Mouse (Mus musculus): Measurements from ENCODE around the gene Mov10l1.

Gene Mov10l1

DNA sequence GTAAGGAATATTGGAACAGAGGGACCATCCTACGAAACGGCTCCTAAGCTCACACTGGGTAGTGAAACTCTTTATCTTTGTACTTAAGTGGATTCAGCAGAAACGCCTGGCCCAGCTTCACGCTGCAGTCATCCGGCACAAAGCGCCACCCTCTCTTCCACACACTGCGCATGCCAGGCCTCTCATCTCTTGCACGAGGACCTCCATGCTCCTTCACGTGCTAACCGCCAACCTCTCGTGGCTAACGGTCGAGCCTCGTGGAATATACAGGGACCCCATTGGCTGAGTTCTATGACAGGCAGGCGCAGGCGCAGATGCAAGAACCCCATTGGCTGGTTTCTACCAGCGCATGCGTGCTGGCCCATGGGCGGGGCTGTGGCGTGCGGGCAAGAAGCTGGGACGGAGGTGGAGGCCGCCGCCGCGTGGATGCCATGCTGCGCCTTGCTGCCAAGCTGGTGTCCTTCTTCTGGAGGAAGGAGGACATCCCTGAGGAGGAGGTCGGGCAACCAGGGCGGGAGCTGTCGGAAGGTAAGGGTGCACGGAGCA is at the start of gene Mov10l1:
Gene Mov10l1, plus strand, starts transcription at position 376 of the 546 bp plus-strand sequence.
- in situ Hi-C loops (cut with MboI; ENCODE audit: low sequenced_read_pairs) = no loop called here

DNA sequence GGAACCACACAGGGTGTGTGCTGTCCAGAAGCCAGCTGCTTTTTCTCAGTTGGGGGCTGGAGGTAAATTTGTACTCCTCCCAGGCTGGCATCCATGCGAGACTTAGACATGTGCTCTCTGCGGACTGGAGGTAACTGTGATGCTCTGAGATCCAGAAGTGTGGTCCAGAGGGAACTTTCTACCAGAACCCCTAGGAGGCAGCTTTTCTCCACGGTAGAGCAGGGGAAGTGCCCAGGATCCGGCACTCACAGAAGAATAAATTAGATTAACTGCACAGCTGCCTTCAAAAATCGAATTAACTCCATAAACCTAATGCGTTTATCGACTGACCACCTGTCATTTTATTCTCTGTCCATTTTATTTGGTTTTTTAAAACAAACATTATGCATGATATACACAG is 48.6 kb upstream of the Mov10l1 start:
- in situ Hi-C loops (cut with MboI; ENCODE audit: low sequenced_read_pairs) = no loop called here

DNA sequence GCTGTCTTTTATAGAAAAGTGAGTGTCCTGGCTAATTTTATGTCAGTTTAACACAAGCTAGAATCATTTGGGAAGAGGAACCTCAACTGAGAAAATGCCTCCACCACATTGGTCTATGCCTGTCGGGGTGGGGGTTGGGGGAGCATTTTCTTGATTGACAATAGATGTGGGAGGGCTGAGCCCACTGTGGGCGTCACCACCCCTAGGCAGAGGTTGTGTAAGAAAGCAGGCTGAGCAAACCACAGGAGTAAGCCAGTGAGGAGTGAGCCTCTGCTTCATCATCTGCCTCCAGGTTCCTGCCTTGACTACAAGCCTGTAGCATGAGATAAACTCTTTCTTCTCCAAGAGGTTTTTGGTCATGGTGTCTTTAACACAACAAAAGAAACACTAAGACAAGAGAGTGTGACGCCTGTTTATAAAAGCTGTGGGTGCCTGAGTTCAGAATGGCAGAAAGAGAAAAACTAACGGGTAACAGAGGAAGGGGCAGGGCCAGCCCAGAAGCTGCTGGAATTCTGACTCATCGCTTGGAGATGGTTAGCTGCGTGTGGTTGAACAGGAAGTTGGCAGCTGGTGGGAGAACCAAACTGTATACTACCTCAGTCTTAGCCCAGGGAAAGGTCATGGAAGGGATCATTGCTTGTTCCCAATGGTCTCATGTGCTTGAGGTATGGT is 46.0 kb upstream of the Mov10l1 start:
- in situ Hi-C loops (cut with MboI; ENCODE audit: low sequenced_read_pairs) = no loop called here

DNA sequence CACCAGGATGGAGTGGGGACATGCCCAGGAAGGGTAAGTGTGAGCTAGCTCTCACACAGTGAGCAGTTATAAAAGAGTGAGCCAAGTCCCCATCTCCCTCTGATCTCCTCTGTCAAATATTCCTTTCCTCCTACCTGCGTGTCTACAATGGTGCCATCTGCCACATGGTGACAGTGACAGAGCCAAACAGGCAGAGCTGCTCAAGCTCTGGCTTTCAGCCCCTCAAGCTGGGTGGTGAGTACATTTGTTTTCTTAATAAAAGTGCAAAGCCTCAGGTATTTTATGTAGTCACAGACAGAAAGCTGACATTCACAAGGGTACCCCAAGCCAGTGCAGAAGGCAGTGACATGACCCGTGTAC is 45.4 kb upstream of the Mov10l1 start:
- in situ Hi-C loops (cut with MboI; ENCODE audit: low sequenced_read_pairs) = no loop called here

DNA sequence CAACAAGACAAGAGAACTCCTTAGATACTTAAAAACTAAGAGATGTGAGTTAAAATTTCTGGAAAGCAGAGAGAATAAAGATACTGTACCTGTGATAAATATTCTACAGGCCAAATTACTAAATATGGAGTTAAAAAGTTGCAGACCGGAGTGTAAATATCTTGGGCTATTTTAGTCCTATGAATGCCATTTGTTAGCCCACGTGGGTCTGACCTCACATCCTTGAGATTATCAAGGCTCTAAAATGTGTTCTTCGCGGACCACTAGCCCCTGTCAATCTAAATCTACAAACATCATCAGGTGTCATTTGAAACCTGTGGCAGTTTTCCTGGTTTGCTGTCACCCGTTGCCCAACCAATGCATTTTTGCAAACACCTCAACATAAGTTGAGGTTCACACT is 39.9 kb upstream of the Mov10l1 start:
- in situ Hi-C loops (cut with MboI; ENCODE audit: low sequenced_read_pairs) = no loop called here

DNA sequence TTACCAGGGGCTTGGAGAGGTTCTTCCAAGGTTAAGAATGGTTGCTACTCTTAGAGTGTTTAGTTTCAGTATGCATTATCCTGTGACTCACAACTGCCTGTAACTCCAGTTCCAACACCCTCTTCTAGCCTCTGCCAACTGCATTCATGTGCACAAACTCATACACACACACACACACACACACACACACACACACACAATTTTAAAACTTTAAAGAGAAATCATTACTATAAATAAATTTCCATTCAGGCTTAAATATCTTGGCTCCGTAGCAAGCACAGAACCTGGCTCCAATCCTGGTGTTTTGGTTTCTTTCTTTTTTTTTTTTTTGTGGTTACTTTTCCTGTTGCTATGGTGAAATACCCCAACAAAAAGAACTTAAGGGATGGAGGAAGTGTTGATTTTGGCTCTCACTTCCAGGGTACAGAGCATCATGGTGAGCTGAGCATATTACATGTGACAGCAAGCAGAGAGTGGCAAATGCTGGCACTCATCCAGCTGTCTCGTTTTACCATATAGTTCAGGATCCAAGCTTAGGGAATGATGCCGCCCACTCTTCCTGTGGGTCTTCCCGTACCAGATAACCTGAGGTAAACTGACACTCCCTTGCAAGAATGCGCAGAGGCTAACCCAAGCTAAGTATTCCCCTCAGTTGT is 38.7 kb upstream of the Mov10l1 start:
- in situ Hi-C loops (cut with MboI; ENCODE audit: low sequenced_read_pairs) = no loop called here

DNA sequence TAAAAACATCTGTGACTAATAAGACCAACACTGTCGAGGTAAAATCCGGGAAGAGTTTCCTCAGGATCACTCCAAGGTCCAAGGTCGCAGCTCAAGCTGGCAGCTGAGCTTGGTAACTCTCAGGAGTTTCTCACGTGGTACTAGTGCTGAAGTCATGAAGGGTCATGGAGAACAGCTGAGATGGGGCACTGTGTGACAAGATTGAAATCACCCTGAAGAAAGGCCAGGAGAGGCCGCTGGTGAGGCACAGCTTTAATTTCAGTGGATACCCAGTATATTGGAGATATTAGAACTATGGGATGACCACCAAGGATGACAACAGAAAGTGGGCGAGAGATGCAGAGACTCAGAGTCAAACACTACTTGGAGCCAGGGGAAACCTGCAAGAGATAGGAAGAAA is 35.9 kb upstream of the Mov10l1 start:
- in situ Hi-C loops (cut with MboI; ENCODE audit: low sequenced_read_pairs) = no loop called here

DNA sequence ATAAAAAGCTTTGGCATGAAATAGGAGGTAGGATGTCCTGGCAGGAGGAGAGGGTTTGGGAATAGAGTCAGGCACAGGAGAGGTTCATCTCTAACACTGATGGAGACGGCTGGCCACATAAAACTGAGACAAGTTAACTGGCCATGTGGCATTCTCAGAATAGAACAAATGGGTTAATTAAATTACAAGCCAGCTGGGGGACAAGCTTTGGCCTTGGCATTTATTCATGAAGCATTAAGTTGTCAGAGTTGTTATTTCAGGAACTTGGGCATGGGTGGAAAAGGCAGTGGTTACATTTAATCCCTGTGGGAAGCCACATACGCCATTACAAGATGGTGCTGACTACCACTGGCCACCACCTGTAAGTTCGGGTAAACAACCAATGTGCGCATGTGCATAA is 31.5 kb upstream of the Mov10l1 start:
- in situ Hi-C loops (cut with MboI; ENCODE audit: low sequenced_read_pairs) = no loop called here

DNA sequence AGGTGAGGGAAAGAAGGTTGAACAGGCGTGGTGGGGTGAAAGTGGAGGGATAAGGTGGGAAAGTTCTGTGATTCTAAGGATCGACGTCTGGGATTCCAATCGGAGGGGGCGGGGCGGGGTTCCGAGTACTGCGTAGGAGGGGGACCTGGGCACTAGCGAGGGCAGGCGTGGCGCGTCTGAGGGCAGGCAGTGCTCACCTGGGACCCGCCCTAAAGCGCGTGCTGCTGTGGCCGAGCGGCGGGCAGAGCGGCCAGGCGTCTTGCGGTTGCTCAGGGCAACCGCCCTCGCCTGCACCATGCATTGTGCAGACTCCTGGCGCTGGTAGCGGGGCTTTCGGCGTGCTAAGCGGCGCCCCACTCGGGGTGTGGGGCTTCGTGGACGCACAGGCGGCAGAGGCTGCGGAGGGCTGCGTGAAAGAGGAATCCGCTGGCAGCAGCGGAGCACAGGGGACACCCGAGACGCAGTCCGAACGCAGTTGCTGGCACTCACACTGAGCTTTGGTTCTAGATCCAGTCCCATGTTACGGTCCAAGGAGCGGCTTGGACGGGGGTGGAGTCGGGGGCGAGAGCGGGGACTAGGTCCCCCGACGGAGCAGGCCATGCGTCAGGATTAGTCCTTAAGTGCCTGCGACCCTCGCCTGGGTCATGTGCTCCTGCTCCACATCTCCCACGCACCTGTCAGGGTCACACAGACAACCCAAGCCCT is 28.2 kb upstream of the Mov10l1 start, which contains the start of gene Ttll8:
Gene Ttll8, minus strand, starts transcription at position 51 of the 705 bp plus-strand sequence.
- in situ Hi-C loops (cut with MboI; ENCODE audit: low sequenced_read_pairs) = no loop called here

DNA sequence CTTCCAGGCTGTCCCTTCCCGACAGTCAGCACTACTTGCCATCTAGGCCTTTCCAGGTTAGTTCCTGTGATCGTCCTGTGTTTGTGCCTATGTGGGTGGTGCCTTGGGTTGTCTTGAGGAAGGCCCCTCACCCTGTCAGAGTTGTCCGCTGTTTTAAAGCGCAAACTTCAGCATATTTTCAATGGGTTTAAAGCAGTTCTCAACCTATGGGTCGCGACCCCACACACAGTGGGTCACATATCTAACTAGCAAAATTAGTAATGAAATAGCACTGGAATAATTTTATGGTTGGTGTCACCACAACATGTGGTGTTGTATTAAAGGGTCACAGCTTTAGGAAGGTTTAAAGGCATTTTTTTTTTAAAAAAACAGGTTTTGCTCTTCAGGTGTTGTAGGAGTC is 27.4 kb upstream of the Mov10l1 start:
- in situ Hi-C loops (cut with MboI; ENCODE audit: low sequenced_read_pairs) = no loop called here

DNA sequence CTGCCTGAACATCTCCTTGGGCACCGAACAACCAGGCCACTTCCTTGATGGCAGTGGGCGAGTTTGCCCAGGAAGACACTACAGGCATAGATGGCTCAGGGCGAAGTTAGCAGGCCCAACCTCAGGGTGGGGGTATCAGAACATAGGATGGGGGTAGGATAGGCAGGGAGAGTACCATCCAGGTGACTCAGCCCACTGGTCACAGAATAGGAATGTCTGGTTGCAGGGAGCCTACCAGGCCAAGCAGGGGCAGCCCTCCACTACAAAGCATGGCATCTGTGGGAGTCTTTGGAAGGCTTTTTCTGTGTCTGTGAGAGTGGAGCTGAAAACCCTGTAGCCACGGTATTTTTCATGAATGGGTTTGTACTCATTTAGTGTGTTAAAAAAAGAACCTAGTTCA is 25.2 kb upstream of the Mov10l1 start:
- in situ Hi-C loops (cut with MboI; ENCODE audit: low sequenced_read_pairs) = no loop called here

DNA sequence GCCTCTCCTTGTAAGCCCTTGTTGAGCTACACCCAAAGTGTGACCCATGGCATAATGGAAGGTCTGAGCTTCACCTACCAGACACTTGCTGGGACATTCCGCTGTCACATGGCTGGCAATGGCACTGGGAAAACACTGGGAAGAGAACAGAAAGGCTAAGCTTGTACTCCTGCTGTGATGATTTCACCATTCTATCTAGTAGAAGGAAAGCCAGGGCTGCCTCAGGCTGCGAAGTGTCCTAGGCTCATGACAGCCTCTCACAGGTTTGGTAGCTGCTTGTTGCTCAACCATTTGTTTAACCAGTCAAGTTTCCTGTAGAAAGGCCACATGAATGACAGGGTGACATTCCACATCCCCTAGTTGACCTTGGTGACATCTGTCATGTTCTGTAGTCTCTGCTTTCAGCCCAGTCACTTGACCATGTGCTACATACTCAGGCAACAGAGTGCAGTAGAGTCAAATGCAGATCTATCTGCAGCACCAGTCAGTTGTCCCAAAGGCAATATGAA is 18.6 kb upstream of the Mov10l1 start:
- in situ Hi-C loops (cut with MboI; ENCODE audit: low sequenced_read_pairs) = no loop called here

DNA sequence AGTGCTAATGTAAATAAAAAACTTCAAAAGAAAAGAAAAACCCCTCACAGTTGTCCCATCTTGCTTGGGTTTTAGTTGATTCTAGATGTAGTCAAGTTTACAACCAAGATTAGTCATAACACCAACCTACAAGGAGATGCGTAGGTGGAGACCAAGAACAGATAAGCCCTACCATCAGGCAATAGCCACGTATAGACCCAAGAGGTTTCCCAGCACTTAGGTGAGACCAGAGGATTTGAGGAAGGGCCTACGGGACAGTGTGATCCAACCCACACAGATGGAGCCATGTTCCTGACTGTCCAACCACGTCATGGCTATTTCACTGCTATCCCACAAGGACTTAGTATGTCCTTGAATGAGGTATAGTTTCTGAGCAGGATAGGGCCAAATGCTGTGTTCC is 10.4 kb upstream of the Mov10l1 start:
- in situ Hi-C loops (cut with MboI; ENCODE audit: low sequenced_read_pairs) = no loop called here

DNA sequence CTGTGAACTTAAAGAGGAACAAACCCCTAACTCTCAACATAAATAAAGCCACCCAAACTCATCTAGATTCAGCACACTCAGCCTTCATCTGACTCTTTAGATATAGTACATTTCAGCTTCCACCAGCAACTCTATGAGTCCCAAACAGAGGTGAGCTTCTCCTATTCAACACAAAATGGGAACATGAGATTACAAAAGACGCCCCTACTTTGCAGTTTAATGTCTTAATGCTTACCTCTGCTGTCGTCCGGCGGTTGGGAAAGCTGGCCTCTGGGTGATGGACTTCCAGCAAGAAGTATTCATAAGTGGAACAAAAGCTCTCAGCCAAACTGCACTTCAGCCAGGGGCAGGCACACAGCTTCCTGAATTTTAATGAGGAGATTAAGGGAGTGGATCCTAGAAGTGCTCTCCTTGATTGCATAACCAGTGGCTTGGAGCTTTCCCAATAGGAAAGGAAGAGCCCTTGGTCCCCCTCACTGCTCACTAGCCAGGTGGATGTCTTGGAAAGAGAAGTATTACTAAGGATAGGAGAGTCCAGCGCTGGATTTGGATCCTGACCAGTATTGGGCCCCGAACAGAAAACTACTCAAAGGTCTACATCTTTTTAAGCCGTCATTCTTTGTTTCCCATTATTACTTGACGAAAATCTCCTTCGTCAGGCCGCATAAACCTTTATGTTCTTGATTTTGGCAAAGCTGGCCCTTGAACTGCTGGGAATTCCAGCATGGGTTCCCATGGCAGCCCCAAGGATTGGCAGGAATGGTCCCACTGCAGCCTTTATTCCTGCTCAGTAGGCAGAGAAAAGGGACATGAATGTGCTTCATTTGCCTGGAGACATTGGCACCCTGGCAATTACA is 4.2 kb upstream of the Mov10l1 start, which contains the start of gene Mlc1:
Gene Mlc1, minus strand, starts transcription at position 727 of the 857 bp plus-strand sequence.
- in situ Hi-C loops (cut with MboI; ENCODE audit: low sequenced_read_pairs) = no loop called here

DNA sequence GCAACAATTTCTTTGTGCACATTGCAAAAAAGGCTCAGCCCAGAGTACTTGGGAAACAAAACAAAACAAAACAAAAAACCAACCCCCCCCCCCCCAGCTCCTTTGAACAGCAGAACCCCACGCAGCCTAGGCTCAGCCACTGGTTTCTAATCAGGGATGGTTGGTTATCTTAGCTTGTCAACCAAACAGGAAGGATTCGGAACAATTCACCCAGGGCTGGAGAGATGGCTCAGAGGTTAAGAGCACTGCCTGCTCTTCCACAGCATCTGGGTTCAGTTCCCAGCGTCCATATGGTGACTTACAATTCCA is 3.6 kb upstream of the Mov10l1 start:
- in situ Hi-C loops (cut with MboI; ENCODE audit: low sequenced_read_pairs) = no loop called here

DNA sequence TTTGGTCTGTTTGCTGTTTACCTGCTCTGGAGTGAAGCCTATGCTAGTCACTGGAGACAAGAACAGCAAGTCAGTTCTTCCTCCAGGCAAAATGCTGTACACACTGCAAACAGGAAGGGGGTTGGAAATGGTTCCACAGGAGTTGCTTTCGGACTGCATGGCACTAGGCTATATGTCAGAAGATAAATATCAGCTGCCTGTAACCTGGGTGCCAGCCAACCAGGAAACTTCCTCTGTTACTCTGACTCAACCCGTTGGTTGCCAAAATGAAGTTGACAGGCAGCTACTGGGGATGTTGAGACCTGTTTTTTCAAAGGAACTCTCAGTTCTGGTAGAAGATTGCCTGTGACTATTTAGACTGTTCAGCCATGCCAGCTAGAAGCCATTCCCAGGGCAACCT is 6.5 kb downstream of the Mov10l1 start:
- in situ Hi-C loops (cut with MboI; ENCODE audit: low sequenced_read_pairs) = no loop called here

DNA sequence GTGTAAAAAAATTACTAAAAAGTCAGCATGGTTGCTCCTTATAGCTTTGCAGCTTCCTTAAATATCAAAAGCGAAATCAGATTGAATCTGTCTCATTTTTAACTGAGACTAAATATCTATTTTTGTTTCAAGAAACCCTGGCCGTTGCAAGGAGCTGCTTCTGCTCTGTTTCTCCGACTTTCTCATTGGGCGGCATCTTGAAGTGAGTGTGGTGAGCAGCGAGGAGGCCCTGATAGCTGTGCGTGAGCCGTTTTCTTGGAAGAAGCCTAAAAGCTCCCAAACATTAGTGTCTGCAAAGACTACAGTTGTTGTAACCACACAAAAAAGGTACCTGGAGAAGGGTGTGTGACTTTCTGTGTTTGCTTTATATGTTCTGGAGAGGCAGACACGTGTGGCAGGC is 15.9 kb downstream of the Mov10l1 start:
- in situ Hi-C loops (cut with MboI; ENCODE audit: low sequenced_read_pairs) = no loop called here

DNA sequence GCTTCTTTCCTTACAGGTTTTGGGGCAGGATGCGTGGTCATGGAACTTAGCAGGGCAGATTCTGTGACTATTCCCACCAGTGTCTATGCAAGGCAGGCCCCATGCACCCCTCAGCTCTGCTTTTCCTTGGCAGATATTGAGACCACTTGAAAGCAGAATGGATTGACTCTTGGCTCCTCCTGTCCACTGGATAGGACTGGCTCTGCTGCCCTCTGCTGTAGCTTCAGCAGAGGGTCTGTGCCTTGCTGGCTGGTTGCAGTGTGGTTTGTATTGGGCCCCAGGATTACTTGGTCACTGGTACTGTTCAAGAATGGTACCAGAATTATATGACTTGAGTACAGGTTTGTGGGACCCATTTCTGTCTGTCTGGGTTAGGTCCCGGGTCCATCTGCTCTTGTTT is 16.4 kb downstream of the Mov10l1 start:
- in situ Hi-C loops (cut with MboI; ENCODE audit: low sequenced_read_pairs) = no loop called here

DNA sequence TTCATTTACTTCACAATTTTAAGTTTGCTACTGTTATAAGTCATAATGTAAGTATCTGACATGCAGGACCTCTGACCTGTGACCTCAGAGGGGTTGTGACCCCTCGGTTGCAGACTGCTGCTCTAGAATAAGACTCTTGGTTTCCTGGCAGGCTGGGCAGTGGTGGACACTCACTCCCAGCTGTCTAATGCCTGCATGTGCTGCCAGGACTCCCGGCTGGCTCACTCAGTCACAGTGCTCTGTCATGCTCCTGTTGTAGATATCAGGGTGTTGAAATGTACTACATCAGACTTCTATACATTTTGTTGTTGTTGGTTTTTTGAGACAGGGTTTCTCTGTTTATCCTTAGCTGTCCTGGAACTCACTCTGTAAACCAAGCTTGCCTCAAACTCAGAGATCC is 17.7 kb downstream of the Mov10l1 start:
- in situ Hi-C loops (cut with MboI; ENCODE audit: low sequenced_read_pairs) = no loop called here

DNA sequence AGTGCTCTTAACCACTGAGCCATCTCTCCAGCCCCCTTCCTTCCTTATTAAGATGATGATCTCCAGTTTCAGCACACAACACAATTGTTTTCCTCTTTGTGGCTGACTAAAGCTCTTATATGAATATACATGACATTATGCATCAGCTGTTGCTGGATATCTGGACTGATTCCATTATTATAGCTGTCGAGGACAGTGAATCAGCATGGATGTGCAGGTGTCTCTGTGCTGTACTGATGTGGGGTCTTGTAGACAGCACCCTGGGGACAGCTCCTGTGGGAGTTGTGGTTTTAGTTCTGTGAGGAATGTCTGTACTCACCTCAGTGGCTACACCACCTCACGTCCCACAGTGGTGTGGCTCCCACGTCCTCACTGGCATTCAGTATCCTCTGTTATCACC is 18.5 kb downstream of the Mov10l1 start:
- in situ Hi-C loops (cut with MboI; ENCODE audit: low sequenced_read_pairs) = no loop called here

DNA sequence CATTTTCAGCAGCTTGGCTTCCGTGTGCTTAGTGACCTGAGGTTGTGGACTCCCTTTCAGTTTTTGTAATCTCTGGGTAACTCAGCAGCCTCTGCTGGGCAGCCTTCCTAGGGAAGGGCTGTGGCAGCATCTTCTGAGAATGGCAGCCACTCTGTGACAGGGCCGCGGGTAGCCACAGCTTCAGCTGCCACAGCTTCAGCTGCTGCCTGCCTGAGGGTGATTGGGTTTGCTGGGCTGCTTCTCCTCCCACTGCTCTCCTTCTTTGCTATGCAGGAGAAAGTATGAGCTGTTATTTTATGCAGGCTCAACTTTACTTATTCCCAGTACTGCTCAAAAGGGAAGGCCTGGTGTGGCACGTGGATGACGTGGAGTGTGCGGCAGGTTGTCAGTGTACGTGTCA is 24.3 kb downstream of the Mov10l1 start:
- in situ Hi-C loops (cut with MboI; ENCODE audit: low sequenced_read_pairs) = no loop called here

Data from CH12F3 (cell line).